Mouse (Mus musculus) right cerebral cortex, postnatal 25 days (tissue): ENCODE results near the gene Srpk2.
"Not testable (repeated sequence)": the region's sequence is repeated elsewhere in the genome, so short reads cannot be mapped to it uniquely, and the experiment has no call there.

Source experiments
- DNase-seq: peaks from one replicate; pipeline ENCODE4 v3.0.0; 2022

Srpk2 gene

DNA sequence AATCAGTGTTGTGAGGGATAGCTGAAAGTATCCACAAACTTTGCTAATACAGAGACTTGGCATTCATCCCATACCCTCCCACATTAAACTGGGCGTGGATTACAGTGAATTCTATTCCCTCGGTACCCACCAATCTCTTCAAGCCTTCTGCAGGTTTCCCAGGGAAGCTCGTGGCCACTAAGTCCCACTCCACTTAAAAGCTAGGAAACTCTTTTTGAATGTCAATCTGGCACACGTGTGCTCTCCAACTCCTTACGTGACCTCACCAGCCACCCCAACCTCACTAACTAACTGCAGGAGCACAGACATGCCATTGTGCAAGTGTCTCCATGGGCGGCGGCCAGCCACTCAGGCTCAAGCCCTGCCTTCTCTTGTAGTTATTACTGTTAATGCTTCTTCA lies 12.3 kb downstream of the Srpk2 start:
- no peak for DNase-seq

DNA sequence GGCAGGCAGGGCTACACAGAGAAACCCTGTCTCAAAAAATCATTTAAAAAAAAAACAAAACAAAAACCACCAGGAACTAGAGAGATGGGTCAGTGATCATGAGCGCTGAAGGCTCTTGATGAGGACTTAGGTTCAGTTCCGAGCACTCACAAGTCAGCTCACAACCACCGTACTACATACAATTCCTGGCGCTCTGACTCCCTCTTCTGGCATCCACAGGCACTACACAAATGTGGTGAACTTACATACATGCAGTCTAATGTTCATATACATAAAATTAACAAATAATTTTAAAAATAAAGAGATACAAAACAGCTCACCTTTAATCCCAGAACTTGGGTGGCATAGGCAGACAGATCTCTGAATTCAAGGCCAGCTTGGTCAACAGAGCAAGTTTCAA lies 13.5 kb downstream of the Srpk2 start:
- no peak for DNase-seq

DNA sequence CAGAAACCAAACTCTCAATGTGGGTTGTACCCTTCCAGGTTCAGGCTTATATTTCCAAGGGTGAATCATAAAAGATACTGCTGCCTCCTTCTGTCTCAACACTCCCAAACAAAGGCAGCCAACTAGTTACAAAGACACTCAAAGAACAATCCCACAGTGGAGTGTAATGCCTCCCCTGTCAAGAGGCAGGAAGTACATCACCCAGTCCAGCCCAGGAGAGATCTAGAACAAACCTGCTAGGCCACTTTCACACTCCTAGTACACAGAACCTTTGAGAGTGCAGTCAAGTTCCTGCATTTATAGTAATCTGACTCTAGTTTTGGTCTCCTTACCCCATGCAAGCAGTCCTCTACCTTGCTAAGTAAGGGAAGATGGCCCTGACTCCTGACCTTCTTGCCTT lies 18.5 kb downstream of the Srpk2 start:
- DNase-seq = no peak

DNA sequence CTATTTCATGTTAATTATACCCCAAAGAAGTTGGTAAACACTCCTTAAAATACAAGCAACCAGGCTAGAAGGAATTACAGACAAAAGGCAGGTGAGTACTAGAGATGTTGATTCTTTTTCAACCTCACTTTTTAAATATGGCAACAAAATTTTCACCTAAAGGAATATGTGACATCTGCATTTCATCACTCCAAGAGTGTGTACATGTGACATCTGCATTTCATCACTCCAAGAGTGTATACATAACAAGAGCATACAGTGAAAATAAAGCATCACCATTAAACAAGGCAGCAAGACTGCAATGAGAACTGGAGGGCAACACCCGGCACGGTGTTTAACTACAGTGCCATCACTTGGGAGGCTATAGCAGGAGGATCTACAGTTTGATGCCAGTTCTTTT lies 23.2 kb downstream of the Srpk2 start:
- no peak for DNase-seq

DNA sequence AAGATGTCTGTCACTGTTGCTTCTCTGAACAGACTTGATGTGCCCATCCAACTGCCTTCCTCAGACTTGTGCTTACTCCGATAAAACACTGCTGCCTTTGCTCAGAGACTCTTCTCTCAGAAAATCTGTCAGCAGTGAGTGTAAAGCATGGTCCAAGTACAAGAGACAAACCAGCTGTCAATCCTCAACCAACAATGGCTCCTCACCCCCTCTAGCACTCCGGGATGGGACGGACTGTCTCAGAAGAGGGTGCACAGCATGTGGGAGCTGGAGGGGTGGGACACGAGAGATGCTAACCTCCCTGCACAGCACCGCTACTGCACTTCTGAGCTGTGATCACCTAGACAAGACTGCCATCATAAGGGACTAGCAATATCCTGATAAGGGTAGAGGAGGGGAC lies 26.4 kb downstream of the Srpk2 start:
- DNase-seq = no peak

DNA sequence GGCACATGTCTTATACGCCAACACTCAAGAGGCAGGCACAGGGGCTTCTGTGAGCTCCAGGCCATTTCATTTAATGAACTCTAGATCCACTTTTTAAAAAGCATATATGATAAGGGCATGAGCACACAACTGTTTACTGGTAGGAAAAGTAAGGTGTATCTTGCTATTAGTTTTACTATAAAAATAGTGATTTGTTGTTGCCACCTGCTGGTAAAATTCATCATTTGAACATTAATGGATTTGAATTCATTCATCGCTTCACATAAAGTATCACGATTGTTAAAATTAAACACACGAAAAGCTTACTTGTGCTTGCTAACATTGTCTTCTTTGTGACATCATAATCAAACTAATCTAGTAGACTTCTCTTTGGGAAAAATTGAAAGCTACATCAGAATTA lies 27.8 kb downstream of the Srpk2 start:
- DNase-seq = no peak

DNA sequence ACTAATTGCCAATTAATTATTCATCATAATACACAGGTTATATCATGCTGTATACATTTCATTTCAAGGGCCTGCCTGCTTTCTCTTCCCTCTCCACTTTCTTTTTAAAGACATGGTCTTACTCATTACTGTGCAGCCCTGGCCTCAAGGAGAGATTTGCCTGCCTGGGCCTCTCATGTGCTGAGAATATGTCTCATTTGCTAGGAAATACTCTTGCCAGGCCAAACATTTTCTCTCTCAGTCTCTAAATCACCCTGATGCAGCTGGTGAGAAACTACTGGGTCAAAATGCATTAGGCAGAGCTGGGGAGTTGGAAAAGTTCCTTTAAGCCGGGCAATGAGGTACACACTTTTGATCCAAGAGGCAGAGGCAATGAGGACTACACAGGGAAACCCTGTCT lies 29.4 kb downstream of the Srpk2 start:
- DNase-seq = no peak

DNA sequence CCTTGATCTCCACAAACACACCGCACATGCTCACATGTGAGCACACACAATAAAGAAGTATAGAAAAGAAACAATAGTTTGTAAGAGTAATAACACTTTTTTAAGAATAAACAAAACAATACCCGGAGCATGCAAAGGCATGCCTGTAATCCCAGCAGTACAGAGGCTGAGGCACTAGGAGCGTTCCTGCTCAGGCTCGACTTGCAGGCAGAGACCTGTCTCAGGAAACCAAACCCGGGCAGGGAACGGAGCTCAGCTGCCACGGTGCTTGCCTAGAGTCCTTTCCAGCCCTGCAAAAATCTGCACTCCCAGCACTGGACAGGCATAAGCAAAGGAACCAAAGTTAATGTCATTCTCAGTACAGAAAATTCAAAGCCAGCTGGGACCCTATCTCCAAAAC lies 32.1 kb downstream of the Srpk2 start:
- DNase-seq = no peak

DNA sequence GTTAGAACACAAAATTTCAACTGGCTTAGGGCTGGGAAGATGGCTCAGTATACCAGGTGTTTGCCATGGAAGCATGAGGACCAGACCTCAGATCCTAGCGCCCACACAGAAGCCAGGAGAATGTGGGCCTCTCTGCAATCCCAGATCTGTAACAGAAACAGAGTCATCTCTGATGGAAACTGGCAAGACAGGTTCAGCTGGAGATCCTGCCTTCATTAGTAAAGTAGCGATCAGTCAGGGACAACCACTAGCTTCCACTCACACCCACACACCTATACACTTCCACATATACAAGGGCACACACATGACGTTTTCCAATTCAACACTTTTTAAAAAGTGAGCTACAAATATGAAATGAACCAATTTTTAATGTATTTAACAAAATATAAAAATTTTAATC lies 32.6 kb downstream of the Srpk2 start:
- no peak for DNase-seq

DNA sequence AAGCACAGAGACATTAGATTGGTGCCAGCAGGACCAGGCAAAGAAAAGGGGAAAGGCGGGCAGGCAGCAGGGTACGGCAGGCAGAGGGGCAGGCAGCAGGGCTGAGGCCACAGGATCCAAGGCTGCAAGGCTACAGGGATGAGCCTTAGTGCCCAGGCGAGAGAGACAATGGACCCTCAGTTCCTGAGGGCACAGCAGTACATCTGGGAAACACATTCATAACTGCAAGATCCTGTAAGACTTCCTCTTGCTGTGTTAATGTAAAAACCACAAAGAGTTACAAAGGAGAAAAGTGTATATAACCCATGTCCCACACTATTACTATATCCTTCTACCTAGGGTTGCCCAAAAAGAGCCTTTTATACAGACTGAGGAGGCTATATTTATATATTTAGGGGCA lies 33.9 kb downstream of the Srpk2 start:
- DNase-seq = no peak

DNA sequence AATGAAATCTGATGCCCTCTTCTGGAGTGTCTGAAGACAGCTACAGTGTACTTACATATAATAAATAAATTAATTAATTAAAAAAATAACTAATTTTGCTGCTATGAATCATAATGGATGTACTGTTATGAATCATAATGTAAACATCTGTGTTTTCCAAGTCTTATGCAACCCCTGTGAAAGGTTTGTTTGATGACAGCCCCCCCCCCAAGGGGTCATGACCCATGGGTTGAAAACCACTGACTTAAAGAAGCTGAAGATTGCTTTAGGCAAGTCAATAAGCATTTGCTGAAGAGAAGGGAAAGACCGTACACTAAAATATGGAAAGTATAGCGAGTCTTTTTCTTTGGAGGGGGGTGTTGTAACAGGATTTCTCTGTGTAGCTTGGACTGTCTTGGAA lies 35.2 kb downstream of the Srpk2 start:
- no peak for DNase-seq

DNA sequence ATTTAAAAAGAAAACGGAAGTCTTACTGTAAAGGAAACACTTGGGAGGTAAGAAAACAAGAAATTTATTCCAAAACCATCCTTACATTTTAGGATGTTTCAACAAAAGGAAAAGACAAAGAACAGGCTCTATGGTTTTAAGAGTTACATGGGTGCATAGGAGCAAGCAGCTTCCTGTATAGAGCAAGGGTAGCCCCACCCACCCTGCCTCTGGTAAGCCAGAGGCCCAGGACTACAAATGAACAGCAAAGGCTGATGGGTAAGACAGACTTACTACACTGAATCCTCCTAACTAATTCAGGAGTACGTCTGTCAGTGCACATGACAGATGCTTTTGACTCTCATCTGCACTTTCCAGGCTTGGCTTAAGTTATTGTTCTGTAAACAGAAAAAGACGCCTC lies 38.7 kb downstream of the Srpk2 start:
- DNase-seq = no peak

DNA sequence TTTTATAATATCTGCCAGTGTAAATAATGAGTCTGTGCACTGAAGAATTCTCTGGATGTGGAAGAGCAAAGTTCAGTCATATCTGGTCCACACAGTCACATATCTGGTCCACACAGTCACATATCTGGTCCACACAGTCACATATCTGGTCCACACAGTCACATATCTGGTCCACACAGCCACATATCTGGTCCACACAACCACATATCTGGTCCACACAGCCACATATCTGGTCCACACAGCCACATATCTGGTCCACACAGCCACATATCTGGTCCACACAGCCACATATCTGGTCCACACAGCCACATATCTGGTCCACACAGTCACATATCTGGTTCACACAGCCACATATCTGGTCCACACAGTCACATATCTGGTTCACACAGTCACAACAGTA lies 45.2 kb downstream of the Srpk2 start:
- DNase-seq = not testable (repeated sequence)

DNA sequence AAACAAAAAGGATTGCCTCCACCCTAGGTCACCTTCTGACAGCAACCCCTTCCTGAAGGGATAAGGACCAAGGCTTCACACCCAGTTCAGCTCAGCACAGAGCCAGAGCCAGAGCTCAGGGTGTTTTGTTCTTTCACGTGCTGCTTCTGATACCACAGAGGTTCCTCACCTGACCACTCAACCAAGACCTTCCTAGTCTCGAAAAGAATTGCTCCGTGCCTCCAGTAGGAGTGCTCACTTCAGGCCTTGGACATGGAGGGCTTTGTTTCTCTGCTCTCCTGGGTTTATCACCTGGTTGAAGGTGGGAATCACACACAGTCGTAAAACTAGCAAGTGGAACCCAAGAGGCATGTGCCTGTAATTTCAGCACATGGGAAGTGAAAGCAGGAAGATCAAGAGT lies 46.4 kb downstream of the Srpk2 start:
- DNase-seq = no peak

DNA sequence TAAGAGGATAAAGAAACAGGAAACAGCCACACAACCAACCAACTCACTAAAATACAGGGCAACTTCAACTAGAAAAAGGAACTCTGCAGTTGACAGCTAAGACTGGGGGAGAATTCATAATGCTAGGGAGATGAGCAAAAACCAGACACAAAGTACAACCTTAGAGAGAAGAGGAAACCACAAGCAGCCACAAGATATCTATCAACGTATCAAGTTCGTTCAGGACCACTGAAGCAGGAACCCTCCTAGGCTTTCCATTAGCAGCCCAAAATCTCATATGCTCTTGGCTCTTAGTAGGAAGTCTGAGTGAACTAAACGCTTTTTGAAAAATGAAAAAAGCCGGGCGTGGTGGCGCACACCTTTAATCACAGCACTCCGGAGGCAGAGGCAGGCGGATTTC lies 47.1 kb downstream of the Srpk2 start:
- no peak for DNase-seq

DNA sequence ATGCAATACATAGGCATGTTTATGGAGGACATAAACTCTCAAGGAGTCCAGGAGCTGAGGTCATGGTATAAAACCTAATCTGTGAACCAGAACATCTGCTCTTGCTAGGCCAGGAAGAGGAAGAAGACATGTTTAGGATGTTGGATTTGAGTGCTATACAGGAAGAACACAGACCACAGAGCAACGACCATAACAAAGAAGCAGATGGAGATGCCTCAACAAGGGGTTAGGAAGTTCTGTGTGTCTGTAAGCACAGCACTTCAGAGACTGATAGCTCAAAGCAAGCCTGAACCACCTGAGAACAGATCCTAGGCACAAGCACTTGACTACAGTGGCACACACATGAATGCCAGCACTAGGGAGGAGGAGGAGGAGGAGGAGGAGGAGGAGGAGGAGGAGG lies 52.9 kb downstream of the Srpk2 start:
- DNase-seq = no peak

DNA sequence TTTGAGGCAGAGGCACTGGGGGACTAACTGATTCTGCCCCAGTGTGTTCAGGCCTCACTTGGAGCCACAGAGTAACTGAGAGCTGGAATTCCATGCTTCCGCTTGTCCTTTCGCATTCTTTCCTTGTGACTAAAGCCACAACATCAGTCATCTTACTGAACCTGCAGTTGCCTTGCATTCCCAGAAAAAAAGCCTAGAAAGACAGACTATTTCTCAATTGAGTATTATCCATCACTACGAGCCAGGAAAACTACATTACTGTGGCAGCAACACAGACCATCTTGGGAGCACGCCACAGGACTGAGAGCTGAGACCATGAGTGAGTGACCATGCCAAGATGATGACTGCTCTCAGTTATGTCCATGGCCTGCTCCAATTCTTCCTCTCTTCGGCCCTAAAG lies 57.2 kb downstream of the Srpk2 start:
- DNase-seq = no peak

DNA sequence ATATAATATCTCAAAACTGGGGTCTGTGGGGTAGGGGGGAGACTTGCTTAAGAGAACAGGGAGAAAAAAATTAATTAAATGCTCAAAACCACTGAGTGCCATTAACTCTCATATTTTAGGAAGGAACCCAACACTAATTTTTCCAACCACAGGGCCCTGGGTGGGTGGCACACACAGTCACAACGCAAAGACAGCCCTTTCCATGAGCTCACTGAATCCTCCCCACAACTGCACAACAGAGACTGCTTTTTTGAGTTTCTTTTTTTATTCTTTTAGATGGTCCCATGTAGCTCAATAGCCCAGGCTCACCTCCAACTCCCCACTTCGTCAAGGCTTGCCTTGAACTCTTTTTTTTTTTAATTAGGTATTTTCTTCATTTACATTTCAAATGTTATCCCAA lies 58.2 kb downstream of the Srpk2 start:
- DNase-seq = no peak

DNA sequence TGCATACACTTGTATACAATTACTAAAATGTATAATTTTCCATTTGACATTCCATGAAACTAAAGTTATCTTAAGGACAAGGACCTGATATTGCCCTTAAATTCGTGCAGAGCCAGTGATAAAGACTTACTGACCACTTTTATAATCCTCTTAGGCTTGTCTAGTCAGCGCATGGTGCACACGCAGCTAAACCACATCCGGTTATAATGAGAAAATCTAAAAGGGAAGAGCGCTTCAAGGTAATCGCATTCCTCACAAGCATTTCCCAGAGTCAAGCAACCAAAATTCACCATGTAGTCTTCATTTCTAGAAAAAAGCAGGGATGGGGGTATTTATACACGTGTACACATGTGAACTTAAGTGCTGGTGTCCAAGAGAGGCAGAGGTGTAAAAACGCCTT lies 63.8 kb downstream of the Srpk2 start:
- DNase-seq = no peak

DNA sequence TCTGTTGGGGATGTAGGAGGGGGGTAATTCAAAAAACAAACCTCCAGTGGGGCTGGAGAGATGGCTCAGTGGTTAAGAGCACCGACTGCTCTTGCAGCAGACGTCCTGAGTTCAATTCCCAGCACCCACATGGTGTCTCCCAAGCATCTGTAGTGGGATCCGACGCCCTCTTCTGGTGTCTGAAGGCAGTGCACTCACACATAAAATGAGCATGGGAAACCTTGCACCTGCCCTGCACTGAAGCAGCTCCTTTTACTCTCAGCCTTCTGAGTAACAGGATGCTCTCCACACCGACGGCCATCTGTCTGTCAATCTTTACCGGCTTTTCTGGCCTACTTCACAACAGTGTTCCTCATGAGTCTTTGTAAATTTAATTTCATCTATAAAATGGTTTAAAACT lies 65.8 kb downstream of the Srpk2 start:
- no peak for DNase-seq

DNA sequence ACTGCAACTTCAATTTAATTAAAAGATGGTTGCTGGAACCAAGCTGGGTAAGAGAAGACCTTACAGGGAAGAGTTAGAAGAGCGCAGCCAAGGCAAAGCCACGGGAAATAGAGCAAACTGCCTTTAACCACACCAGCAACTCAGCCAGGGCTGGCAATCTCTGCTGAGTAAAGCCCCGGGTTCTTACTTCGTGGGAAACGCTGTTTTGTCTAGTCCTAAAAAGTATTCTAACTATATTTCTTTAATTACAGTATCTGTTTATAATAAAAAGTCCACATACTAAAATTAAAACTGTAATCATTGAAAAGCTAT lies 67.4 kb downstream of the Srpk2 start:
- DNase-seq = no peak

DNA sequence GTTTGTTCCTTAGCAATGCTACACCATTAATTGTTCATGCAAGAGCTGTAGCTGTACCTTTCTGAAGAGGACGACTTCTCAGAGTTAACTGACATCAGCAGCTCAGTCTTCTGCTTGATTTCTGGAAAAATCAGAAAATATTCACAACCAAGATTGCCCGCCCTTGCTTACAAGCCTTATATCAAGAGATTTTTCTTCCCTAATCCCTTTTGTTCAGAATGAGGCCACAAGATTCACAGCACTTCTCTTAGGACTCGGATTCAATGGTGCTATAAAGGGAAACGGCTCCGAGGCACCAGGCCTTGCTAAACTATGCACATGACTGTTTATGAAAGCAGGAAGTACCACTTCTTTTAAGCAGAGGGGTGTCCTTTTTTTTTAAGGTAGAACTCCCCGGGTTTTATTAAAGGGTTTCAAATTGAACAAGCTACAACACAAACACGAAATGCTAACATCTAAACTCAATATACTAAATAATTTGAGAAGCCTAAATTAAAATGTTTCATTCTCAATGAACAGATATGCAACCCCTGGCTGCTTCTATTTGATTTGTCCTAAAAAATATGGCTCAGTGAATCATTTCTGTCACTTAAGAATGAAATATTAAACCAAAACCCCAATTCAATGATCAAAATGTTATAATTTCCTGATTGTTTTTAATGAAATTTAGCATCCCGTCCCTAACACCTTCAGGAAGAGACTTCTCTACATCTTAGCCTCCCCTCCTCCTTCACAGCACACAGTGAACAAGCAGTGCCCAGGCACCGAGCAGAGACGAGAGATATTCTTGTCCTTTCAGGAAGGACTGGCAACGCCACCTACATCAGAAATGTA lies 67.9 kb downstream of the Srpk2 start:
- peak; percentile 43 for DNase-seq

DNA sequence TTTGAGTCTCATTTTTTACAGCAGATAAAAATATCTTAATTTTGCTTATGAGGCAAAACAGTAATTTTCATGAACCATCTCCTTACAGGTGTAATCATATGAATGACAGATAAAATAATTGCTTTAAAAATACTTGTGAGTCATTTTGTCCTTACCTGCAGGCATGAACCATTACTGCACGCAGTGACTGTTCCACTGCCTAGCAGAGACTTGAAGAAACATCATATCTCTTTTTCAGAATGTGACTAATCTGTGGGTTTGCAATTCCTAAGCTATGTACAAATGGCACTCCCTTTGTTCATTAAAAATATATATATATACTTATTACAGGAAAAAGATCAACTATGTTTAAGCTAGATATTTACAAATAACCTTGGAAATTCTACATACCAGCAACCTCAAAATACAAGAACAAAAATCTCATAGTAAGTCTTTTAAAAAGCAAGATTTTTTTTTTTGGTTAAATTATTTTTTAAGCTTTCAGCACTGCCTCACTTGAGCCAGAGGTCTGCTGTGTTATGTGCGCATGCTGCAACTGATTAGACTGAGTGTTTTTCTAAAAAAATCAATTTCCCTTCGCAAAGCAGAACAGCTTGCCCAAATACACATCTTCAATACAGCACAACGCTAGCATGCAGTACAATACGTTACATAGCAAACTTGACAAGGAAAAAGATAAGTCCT lies 68.7 kb downstream of the Srpk2 start:
- no peak for DNase-seq

DNA sequence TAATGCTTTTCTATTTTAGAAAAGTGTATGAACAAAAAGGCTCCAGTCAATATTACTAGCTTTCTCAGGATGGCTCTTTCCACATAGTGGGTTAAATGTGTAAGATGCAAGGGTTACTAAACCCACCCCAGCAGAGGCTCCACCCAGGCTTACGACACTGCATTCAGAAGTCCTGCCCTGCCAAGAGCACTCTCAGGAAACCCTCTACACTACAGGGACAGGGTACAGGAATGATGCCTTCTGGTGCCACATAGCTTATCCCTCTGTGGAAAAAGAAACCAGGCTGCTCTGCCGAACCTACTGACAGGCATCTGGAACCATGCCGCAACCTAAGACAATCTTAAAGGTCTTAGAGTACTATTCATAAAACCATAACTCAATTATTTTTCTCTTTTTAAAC lies 71.6 kb downstream of the Srpk2 start:
- DNase-seq = no peak
